Mouse (Mus musculus): ENCODE data around the gene Vcan. TPM values are rescaled to one million over a fixed set of nuclear protein-coding genes. Genes with fewer than 3 reads are reported as not detected.
A peak's percentile ranks its signal among the peaks of the same experiment; 100 is the strongest.

The Vcan gene
- polyA plus RNA-seq, 1 experiment from 2014 or later = 77.6 TPM

DNA sequence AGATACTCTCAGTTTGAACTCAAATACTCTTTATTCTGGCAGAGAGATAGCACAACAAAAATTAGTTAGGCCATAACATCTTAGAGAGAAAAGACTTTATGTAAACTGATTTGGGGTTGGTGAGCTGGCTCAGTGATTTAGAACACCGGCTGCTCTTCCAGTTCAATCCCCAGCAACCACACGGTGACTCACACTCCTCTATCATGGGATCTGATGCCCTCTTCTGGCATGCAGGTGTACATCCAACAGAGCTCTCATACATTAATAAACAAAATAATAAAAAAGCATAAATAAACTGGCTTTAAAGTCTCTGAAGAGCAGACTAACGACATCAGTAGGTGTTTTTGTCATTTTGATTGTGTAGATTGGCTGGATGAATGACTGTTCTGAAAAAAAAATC lies 21.8 kb downstream of the Vcan start:
- Histone ChIP-seq H3K27ac (ENCODE audit: low read depth) (no peak overlapping the region), H3K36me3 (ENCODE audit: insufficient read depth) (peaks cover 52% of the 10 kb centered on the region), H3K9me3 (ENCODE audit: low read depth, low read length) (no peaks in the 10 kb centered on the region), H3K4me1 (ENCODE audit: insufficient read depth) (no peaks in the 10 kb centered on the region), H3K4me2 (no peak overlapping the region), H3K27me3 (ENCODE audit: insufficient read depth, low read length) (no peaks in the 10 kb centered on the region), H3K4me3 (ENCODE audit: low read depth, low read length) (no peak overlapping the region), H3K9ac (no peak overlapping the region)
- DNase-seq = no peak
- TF ChIP-seq CTCF (IDR thresholded peaks at IDR 0.05; ENCODE audit: low read depth) = no peak
- no peak for ATAC-seq (ENCODE audit: insufficient read depth)
- 49% methylated on average over 3 of the region's 3 CpGs for WGBS

DNA sequence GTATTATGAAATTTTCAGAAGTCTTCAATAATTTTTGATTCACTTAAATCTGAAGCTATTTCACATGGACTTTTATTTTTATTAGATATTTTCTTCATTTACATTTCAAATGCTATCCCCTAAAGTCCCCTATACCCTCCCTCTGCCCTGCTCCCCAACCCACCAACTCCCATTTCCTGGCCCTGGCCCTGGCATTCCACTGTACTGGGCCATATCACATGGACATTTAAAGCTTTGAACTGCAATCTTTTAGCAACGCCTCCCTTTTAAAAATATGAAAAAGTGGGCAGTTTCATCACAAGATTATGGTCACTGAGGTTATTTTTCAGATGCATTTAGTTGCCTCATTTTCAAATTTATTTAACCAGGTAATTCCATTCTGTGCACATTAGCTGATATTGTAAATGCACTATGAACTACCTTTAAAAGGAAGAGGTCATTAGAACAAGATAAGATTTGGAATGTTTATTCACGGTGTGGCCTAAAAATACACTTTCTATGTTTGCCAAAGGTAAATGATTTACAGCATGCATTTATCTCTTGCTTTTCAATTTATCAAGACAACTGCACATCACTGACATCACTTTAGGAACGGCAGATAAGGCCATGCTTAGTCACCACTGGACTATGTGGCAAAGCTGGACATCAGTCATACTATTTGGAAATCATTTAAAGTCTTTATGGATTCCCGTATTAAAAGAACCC lies 32.7 kb downstream of the Vcan start:
- Histone ChIP-seq H3K27me3 (ENCODE audit: insufficient read depth, low read length) (no peaks in the 10 kb centered on the region), H3K4me2 (no peak overlapping the region), H3K4me3 (ENCODE audit: low read depth, low read length) (no peak overlapping the region), H3K4me1 (ENCODE audit: insufficient read depth) (no peaks in the 10 kb centered on the region), H3K36me3 (ENCODE audit: insufficient read depth) (peaks cover 36% of the 10 kb centered on the region), H3K27ac (ENCODE audit: low read depth) (no peak overlapping the region), H3K9me3 (ENCODE audit: low read depth, low read length) (no peaks in the 10 kb centered on the region), H3K9ac (no peak overlapping the region)
- no peak for DNase-seq
- no peak for ATAC-seq (ENCODE audit: insufficient read depth)
- TF ChIP-seq CTCF (IDR thresholded peaks at IDR 0.05; ENCODE audit: low read depth) = no peak
- 42% methylated on average over 4 of the region's 4 CpGs for WGBS

DNA sequence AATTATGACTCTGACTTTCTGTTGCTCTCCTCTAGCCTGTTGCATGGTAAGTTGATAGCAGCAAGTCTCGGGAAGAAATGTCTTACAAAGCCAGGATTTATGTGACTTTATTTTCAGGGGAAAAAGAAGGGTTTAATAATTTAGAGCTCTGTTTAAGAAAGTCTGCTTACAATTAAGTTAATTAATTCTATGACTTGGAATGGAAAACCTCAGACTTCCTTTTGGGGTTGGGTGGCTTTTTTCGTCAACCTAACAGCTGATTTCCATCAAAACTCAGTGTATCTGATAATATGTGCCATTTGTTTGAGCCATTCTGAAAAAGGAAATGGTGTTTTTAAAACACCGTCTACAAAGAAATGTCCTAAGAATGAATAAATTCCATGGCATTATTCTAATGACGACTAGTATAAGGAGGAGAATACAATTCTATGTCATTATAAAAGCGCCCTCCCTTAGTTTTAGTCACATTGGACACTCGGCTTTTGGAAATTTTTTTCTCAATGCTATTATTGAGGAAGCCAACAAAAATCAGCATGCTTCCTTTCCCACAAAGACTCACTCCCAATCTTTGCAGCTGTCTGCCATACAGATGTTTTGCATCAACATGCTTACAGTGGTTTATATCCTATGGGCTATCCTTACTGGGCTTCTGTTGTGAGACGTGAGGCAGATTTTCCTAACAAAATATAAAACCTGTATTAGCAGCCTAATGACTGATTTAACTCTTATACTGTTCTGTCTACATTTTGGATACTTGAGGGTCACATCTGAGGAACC lies 34.0 kb downstream of the Vcan start:
- Histone ChIP-seq H3K9ac (no peak overlapping the region), H3K4me1 (ENCODE audit: insufficient read depth) (no peaks in the 10 kb centered on the region), H3K36me3 (ENCODE audit: insufficient read depth) (peaks cover 47% of the 10 kb centered on the region), H3K4me3 (ENCODE audit: low read depth, low read length) (no peak overlapping the region), H3K4me2 (no peak overlapping the region), H3K27me3 (ENCODE audit: insufficient read depth, low read length) (no peaks in the 10 kb centered on the region), H3K9me3 (ENCODE audit: low read depth, low read length) (no peaks in the 10 kb centered on the region), H3K27ac (ENCODE audit: low read depth) (no peak overlapping the region; the same call in 1 of the 2 replicates)
- ATAC-seq (ENCODE audit: insufficient read depth) (peak; percentile 79; the same call in 1 of the 2 replicates), DNase-seq (peak; percentile 73)
- 56% methylated on average over 7 of the region's 7 CpGs for WGBS
- no peak for TF ChIP-seq CTCF (IDR thresholded peaks at IDR 0.05; ENCODE audit: low read depth)

DNA sequence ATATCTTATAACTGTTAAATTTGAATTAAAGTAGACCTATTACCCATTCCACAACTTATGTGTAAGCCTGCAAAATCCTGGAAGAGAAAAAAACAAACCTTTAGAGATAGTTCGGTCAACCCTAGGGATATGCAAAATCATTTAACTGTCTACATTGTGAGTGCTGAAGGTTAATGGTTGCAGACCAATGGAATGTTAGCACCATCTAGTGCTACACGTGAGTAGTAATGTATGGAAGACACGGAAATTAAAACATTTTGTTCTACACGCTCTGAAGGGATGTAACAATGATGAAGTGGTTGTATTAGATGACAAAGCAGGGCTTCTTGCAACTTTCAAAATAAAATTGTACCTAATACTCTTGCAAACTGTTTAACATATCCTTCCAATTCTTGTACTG lies 39.9 kb downstream of the Vcan start:
- WGBS = 82% methylated on average over 4 of the region's 4 CpGs
- DNase-seq = peak; percentile 11

DNA sequence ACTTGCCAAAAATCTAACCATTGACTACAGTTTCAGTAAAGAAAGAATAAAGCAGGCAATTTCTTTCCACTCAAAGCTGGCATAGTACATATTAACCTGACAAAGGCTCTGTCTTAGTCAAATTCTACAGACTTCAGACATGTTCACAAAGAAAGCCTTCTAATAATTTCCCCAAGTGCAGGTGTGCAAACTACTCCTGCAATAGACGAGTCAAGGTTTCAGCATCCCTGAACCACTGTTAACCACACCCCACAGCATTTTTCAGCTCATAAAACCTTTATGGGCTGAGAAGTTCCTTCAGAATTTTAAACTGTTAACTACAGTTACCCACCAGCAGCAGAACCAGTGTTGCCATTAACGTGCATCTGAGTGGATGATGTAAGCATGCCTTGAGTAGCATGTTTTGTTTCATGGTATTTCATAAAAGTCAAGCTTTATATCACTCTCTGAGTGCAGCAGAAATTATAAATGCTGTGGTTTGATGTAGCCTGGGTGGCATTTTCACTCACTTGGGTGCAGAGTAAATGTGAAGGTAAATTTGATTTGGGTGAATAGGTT lies 42.2 kb downstream of the Vcan start:
- 84% methylated on average over 2 of the region's 2 CpGs for WGBS
- no peak for ATAC-seq (ENCODE audit: insufficient read depth)
- no peak overlapping the region for H3K4me3 ChIP-seq (ENCODE audit: low read depth, low read length)
- TF ChIP-seq CTCF (IDR thresholded peaks at IDR 0.05; ENCODE audit: low read depth) = no peak
- DNase-seq = no peak
- H3K4me2 ChIP-seq = no peak overlapping the region
- H3K9me3 ChIP-seq (ENCODE audit: low read depth, low read length) = no peaks in the 10 kb centered on the region
- no peak overlapping the region for H3K9ac ChIP-seq
- no peaks in the 10 kb centered on the region for H3K4me1 ChIP-seq (ENCODE audit: insufficient read depth)
- H3K27ac ChIP-seq (ENCODE audit: low read depth) = no peak overlapping the region
- H3K27me3 ChIP-seq (ENCODE audit: insufficient read depth, low read length) = no peaks in the 10 kb centered on the region
- peaks cover 50% of the 10 kb centered on the region for H3K36me3 ChIP-seq (ENCODE audit: insufficient read depth)

More for the DNA sequence above, 39.9 kb downstream of the Vcan start:
- Histone ChIP-seq H3K9me3 (ENCODE audit: low read depth, low read length) (no peaks in the 10 kb centered on the region), H3K4me1 (ENCODE audit: insufficient read depth) (no peaks in the 10 kb centered on the region), H3K27ac (ENCODE audit: low read depth) (no peak overlapping the region), H3K36me3 (ENCODE audit: insufficient read depth) (peaks cover 66% of the 10 kb centered on the region), H3K4me3 (ENCODE audit: low read depth, low read length) (no peak overlapping the region), H3K4me2 (no peak overlapping the region), H3K9ac (no peak overlapping the region), H3K27me3 (ENCODE audit: insufficient read depth, low read length) (no peaks in the 10 kb centered on the region)
- ATAC-seq (ENCODE audit: insufficient read depth) = no peak
- no peak for TF ChIP-seq CTCF (IDR thresholded peaks at IDR 0.05; ENCODE audit: low read depth)

DNA sequence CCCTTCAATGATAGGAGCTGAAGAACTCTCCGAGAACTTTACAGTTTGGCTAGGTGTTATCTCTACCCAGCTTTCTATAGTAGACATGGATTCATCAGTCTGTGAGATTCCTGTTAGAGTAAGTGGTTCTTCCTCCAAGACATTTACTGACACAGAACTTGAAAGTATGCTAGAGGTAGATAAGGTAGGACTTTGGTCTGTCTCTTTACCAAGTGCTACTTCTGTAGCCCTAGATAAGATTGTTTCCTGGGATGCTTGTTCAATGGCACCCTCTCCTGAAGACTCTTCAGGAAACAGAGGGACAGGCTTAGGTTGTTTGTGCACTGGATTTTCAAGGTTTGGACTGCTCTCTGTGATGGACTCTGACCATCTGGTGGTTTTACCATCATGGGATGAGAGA lies 49.7 kb downstream of the Vcan start:
- Histone ChIP-seq H3K27me3 (ENCODE audit: insufficient read depth, low read length) (no peaks in the 10 kb centered on the region), H3K27ac (ENCODE audit: low read depth) (no peak overlapping the region), H3K9me3 (ENCODE audit: low read depth, low read length) (no peaks in the 10 kb centered on the region), H3K4me3 (ENCODE audit: low read depth, low read length) (no peak overlapping the region), H3K4me1 (ENCODE audit: insufficient read depth) (no peaks in the 10 kb centered on the region), H3K4me2 (no peak overlapping the region), H3K36me3 (ENCODE audit: insufficient read depth) (peaks cover 59% of the 10 kb centered on the region), H3K9ac (no peak overlapping the region)
- no peak for TF ChIP-seq CTCF (IDR thresholded peaks at IDR 0.05; ENCODE audit: low read depth)
- 90% methylated on average over 1 of the region's 1 CpGs for WGBS
- DNase-seq = no peak
- ATAC-seq (ENCODE audit: insufficient read depth) = no peak

DNA sequence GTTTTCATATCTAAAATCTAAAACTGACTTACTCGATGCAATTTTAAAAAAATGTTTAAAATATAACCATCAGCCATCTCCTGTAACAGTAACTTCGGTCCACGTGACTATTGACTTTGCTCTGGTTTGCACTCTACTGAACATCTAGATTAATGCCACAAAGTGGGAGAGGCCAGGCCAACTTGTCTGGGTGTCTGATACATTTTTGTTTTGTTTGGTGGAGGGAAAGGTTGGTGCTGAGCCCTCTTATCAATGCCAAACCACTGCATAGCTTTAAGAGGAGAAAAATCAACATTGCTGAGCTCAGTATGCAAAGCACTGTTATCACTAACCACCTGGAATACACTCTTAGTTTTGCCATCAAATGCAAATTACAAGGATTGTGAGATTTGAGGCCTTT lies 58.8 kb downstream of the Vcan start:
- Histone ChIP-seq H3K27me3 (ENCODE audit: insufficient read depth, low read length) (no peaks in the 10 kb centered on the region), H3K9me3 (ENCODE audit: low read depth, low read length) (no peaks in the 10 kb centered on the region), H3K4me2 (no peak overlapping the region), H3K4me3 (ENCODE audit: low read depth, low read length) (no peak overlapping the region), H3K36me3 (ENCODE audit: insufficient read depth) (peaks cover 60% of the 10 kb centered on the region), H3K4me1 (ENCODE audit: insufficient read depth) (no peaks in the 10 kb centered on the region), H3K9ac (no peak overlapping the region), H3K27ac (ENCODE audit: low read depth) (no peak overlapping the region)
- WGBS = 87% methylated on average over 3 of the region's 3 CpGs
- no peak for TF ChIP-seq CTCF (IDR thresholded peaks at IDR 0.05; ENCODE audit: low read depth)
- ATAC-seq (ENCODE audit: insufficient read depth) (no peak), DNase-seq (no peak)
